Mouse (Mus musculus) lung, postnatal 10 days (tissue): ENCODE data around the gene Cwc22.

Experiments
- DNase-seq: peaks from one replicate; pipeline ENCODE4 v3.0.0; 2021

Cwc22 gene

DNA sequence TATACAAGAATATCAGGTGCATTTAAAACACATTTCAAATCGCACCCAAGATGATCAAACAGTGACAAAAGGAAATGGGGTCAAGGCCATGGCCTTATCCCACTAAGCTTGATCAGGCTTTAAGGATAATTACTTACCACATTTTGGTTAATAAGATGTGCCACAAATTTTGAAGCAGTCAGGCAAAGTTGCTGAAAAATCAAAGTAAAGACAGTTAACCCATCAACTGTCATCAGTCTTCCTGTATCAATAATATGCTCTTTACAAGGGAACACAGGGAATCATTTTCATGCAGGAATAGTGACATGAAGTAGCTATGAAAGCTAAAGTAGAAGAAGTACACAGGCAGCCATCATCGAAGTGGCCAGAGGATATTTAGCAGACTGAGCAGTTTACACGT lies 22.2 kb downstream of the Cwc22 start:
- DNase-seq, result no peak

DNA sequence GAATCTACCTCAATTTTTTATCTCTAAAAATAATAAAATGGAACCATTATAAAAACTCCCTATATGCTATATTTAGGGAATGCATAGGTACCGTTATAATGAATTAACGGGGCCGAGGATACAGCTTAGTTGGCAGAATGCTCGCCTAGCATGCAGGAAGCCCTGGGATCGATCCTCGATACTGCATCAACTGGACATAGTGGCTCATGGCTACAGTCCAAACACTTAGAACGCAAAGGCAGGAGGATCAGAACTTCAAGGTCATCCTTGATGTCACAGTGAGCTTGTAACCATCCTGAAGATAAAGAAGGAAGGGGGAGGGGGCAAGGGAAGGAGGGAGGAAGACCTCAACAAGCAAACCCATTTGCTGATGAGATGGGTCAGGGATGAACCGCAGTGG lies 23.0 kb downstream of the Cwc22 start:
- no peak for DNase-seq

DNA sequence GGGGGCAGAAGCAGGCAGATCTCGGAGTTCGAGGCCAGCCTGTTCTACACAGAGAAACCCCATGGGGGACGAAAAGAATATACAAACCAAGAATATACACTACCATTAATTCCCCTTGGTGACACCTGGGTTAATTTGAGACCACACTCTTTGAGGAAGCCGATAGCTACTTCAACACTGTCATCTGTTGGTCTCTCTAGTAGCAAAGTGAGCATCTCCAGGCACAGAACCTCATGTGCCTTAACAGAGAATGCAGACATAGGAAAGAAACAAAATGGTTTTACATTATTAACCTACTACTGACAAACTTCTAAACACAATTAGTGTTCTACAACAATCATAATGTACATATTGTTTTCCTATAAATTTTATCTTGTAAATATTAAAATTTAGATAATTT lies 24.9 kb downstream of the Cwc22 start:
- no peak for DNase-seq

DNA sequence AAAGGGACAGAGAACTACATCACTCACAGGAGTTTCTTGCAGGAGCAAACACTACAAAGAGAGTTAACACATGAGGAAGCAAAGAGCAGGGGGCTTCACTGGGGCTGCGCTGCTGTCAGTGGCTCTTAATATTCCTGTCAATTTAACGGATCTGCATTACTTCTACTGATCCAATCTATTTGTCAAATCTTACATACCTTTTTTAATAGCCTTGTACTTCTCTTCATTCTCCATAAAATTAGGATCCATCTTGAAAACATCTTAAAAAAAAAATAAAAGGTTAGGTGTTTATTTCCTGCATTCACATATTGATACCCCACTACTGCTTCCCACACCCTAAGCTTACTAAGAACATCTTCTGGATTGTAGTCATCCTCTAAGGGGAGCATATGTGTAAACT lies 25.6 kb downstream of the Cwc22 start:
- no peak for DNase-seq

DNA sequence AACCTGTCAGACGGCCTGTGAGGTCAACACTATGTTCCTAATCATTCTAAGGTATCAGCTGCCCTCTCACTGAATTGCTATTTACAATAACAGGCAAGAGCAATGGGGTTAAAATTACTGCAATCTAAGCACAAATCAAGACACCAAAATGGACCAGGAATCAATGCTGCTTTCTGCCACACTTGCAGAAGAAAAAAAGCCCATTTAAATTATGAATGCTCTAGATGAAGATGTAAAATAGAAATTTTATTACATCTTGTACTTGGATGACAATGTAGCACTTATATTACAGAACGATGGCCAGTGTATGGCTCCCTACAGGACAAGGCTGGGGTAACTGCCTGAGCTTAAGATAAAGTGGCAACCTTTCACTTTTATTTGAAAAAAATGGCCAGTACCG lies 27.7 kb downstream of the Cwc22 start:
- no peak for DNase-seq

DNA sequence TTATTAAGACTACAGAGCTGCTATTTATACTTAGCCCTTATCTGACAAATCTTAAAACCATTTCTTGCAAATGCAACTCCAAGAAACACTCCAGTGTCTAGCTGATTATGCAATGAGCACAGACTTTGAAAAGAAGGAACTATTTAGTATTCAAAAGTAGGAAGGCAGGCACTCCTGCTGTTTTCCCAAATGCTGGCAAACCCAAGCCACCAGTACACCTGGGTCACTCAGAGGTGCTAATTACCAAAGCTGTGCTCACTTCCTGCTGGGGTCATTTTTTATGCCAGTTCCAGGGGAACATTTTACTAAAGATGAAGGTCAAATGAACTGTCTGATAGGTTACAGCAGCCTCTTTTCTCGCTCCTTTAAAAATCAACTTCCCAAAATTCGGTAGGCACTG lies 28.2 kb downstream of the Cwc22 start:
- DNase-seq, result no peak

DNA sequence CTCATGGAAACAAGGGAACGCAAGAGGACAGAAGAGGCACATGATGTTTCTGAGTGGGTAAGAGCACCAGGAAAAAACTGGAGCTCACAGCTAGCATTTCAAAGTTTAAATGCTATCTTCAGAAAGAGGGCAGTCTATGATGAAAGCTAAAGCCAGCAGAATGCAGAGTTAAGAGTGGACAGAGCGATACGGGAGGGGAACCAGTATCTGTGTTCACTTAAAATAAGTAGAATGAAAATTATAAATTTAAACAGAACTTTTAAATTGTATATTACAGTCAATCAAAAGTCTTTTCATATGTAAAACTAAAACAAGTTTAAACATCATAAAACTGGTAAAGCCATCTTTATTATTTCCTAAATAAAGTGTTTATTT lies 28.8 kb downstream of the Cwc22 start:
- DNase-seq, result no peak

DNA sequence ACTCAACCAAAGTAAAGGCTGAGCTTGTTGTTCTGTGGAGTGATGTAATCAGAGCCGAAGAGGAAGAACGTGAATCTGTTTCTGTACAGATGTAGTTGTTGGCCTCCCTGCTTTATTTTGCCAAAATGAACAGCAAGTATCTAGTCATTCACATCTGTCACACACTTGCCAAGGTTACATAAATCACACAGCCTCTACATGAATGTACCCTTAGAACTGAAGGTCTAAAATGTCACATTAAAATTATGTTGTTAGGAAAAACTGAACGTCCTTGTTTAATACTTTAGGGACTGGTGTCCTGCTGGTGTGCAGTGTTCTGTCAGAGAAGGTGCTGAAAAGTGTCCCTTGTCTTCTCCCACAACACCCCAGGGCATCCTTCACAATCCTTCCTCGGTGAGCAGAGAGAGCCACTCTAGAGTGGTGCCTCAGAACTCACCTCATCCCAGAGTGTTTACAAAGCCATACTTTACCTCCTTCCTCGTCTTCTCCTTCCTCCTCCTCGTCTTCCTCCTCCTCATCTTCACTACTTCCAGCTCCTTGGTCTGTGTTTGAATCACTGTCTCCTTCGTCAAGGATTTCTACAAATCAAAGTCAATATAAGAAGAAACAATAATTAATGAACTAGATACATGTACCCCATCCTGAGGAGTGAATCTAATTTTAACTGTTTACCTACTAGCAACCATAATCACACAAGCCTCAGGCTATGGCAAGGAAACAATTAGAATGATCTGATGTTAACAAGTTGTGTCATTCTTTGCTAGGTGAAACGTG lies 29.4 kb downstream of the Cwc22 start:
- DNase-seq, result no peak

DNA sequence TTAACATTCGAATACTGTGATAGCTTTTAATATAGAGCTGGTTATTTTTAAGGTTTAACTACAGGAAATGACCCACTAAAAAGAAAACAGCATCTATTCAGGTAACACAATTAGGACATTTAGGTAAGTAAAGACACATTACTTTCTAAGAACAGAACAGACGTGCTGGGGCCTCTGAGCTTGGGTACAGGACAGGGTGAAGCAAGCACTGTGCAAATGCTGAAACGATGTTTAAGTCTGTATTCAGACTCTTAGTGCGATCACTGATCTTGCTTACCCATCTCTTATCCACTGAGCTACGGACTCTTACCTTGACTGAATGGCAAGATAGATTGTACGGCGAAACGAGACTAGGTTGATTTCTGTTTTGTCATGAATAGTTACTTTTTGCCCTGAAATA lies 31.0 kb downstream of the Cwc22 start:
- no peak for DNase-seq

DNA sequence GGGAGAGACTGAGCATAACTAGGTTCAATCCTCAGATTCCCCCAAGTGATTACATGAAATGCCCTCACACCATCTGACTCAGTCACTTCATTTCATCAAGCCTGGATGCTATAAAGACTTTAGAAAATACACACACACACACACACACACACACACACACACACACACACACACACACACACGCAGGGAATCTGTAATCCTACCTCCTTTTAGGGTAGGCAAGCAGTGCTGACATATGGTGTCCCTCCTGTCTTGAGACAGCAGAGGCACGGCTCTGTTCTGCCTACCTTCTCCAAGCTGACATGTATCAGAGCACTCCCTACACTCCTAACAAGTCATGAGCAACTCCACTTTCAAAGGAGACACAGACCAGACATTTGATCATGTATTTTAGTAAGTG lies 32.5 kb downstream of the Cwc22 start:
- no peak for DNase-seq

DNA sequence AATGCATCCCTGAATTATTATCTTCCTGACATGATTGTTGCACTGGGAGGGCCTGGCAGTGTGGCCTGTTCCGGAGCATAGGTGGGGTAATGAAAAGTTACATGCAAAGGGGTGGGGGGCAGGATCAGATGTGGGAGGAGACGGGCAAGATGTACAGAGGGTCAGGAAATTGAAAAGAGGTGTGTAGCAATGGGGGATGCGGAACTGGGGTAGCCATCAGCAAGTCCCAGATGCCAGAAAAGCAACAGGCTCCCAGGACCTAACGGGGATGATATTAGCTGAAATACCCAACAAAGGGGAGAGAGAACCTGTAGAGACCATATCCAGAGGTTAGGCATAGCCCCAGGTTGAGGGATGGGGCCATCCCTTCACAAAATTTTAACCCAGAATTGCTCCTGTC lies 34.0 kb downstream of the Cwc22 start:
- DNase-seq, result no peak

DNA sequence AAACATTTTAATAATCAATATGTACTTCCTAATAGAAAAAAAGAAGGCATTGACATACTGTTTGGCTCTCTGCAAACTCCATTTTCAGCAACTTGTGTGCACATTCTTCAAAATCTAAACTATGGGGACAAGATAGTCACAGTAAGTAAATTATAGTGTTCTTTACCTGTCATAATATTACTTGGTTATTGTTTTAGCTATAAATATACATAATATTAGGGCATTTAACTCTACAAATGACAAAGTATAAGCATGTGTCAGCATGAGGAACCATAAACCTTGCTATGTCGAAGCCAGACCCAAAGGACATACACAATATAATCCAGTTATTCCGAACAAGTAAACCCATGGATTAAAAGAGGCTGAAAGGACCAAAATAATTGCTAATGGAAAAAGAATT lies 34.7 kb downstream of the Cwc22 start:
- DNase-seq, result no peak

DNA sequence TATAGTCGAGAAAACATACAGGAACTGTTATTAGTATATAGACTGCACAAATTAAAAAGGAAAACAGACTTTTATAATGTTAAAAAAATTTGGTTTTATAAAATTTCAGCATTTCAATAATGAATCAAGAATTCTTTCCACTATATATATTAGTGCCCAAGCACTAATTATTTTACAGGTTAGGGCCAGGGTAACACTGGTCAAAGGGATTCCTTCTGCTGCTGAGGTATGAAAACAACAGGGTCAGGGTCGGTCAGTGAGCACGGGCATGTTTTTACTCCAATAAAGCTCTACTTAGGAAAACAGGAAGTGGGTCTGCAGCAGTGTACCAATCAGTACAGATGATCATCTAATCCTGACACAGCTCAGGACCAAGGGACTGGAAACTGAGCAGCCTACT lies 36.0 kb downstream of the Cwc22 start:
- DNase-seq, result no peak

DNA sequence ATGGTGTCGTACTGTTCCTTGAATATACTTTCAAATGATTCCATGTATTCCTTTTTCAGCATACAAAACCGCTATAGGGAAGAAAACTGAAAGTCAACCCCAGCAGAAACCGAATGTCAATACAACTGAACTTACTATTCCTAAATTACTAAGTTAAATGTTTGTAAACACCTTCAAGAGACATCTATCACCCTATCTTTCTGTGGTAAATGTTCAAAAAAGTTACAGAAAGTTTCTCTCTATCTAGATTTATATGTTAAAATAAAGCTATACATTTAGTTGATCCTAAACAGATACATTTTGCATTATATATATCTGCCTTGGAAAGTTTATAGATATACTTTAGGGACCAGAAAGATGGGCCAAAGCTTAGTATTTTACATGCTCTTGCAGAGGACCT lies 39.0 kb downstream of the Cwc22 start:
- no peak for DNase-seq

DNA sequence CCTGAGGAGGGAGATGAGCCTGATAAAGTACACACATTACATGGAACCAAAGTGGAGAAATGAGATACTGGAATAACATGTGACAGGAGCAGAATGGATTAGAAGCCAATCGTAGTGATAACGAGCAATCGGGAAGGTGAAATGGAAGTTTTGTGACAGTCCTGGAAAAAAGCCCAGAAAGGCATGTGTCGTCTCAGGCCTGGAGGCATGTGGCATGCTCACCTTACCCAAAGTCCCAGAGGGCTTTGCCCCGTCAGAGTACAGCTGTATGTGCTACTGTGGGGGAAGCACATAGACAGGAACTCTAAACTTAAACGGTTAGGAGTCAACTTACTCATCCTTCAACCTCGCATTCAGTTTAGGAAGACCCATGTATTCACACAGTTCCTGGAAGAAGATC lies 41.2 kb downstream of the Cwc22 start:
- no peak for DNase-seq

DNA sequence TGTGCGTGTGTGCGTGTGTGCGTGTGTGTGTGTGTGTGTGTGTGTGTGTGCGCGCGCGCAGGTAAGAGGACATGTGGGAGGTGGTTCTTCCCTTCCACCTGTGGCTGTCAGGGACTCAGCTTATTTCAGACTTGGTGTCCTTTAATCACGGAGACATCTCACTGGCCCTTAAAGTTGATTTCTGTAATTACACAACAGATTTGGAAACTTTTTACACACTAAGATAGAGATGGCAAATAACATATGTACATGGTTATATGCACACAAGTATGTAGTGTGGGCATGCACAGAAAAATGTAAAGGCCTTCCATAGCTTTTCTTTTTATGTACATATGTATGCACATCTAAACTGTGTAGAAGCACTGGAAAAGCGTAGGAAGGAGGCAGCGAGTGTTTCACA lies 41.7 kb downstream of the Cwc22 start:
- no peak for DNase-seq

DNA sequence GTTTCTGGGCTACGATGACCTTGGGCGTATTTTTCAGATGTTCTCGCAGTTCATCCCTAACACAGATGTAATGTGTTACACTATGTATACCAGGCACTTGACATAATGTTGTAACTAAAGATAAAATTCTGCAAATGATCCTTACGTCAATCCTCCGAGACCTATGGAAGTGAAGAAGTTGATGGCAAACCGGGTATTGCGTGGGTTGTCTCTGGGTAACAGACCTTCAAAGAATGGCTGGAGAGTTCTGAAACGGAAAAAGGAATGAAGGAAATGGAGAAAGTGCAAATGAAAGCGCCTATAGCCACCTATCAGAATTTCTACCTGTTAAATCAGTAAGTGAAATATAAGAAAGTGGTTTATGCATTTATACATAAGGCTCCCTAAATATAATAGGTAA lies 42.2 kb downstream of the Cwc22 start:
- DNase-seq, result no peak

DNA sequence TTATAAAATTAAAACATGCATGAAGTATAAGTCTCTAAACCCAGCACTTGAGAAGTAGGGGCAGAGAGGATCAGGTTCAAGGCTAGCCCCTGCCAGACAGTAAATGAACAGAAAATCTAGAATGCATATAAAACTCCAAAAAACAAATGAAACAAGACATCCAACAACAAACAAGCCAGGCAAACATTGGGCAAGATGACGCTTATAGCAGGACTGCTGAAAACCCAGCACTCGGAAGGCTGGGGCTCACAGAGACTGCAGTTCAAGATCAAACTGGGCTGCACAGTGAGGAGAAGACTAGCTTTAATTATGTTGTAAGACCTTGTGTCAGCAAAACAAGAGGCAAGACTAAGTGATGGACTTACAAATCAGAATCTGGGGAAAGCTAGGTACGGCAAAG lies 43.1 kb downstream of the Cwc22 start:
- DNase-seq, result no peak

DNA sequence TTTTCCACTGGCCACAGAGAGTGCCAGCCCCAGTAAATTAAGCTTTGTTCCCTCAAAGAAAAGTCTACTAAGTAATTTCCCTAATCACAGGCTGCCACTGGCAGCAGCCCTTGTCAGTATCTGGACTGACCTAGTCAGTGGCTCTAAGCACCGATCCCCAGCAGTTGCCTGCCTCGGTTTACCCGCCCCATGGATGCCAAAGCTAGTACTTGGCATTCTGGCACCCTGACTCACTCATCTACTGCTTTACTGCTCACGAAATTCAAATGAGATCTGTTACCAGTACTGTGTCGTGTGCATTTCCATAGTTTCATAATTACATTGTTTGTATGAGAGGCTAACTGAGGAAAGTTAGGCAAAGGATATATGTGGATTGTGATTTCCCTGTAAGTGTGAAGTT lies 44.9 kb downstream of the Cwc22 start:
- no peak for DNase-seq

DNA sequence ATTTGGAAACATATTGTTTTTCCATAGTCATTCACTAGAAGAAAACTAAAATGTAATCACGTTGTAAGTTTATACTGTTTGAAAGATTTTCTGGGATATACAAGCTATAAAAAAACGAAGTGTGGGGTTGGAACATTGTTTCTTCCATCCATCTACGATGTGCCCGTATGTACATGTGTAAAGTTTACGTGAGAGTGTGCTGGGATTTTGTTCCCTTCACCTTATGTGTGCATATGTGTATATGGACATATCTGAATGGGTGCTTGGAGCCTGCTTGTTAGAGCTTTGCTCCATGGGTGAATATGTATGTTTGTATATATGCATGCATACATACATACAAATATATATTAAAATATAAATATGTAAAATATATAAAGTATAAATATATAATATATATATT lies 45.4 kb downstream of the Cwc22 start:
- DNase-seq, result no peak

DNA sequence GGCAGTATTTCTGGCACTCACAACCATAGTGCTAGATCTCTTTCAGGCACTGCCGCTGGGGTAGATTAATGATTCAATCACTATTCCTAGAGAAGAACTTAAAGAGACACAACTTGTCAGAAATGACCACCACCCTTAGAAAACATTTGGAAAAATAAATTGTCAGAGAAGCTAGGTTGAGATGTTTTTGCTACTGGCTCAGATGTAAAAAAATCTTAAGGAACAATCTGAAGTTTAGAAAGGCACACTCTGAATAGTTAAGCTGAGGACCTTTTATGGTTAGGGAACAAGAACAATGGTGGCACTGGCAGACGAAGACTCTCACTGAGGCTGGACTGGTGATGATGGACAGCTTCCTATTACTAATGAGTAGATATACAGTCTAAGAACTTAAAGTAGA lies 46.1 kb downstream of the Cwc22 start:
- DNase-seq, result no peak

DNA sequence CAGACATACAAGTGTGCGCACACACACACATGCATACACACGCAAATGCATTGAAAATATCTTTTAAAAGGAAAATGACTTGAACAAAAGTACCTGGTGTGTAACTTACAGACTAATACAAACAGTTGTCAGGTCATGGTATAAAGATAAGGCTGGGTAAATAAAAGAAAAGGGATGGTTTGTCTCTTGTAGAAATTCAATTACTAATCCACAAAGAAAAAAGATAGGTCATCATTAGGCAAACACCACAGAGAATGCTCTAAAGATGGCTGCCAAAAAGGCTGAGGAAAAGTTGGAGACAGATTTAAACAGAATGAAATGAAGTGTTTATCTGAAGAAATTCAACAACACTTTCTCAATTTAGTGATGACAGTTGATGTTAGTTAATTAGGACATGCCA lies 47.7 kb downstream of the Cwc22 start:
- peak; percentile 34 for DNase-seq

DNA sequence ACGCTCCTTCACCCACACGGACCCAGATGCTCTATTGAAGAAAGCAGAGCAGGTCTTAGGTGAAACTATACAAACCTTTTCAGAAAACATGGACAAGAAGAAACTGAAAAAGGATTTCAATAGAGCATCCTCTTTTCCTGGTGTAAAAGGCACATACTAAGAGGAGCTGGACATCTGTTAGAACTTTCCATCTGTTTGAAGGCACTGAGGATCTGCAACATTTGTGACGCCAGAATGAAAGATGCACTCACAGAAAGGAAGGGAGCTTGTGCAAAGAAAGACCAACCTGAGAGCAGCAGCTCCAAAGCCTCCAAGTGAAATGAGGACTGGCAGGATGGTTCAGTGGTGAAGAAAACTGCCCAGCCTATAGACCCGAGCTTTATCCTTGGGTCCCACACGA lies 48.2 kb downstream of the Cwc22 start:
- DNase-seq, result no peak

DNA sequence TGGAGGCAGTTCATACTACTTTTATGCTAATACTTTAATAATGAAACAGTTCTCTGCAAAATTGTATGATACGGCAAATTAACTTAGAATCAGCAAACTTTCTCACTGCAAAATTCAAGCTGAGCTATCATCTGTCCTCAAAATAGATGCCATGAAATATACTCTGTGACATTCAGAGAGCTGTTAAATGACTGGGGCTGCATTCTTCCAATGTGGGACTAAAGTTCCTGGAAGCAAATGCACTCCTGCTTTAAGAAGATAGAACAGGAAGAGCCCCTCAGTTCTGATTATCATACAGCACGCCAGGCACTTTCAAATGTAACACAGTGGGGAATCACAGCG lies 48.6 kb downstream of the Cwc22 start:
- no peak for DNase-seq

DNA sequence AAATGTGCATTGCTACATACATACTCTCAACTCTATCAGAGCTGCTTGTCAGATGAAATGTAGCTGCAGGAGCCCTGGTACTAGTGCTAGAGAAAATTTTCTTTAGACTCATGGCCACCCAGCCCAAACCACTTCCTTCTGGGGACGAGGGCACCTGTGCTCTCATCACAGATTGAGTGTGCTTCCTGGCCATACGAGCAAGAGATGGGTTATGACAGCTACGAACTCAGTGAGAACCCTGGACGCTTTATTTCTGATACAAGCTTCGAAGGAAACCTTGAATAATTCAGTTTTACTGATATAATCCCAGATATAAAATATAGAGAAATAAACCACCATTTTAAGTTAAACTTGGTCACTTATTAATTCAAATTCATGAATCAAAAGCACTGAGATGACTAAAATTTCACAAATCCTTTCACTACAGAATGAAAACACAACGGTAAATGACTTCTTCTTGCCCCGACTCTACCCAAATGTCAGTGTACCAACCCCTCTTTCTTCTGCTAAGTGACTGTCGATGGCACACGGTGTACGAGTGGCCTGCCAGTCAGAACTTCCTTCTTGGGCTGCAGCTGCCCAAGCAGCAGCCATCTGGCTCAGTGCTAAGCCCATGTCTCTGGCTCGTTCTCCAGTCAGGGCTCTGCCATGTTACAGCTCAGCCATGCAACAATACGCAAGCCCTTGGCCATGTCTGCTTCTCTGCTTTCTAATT lies 49.2 kb downstream of the Cwc22 start:
- DNase-seq, result no peak
